Mouse (Mus musculus): Measurements from ENCODE around the gene Gm20388. TPM values are rescaled to one million over a fixed set of nuclear protein-coding genes. Genes with fewer than 3 reads are reported as not detected.

Gm20388 gene
- polyA plus RNA-seq, 1 experiment from 2014 or later, result 2.5 TPM

- Histone ChIP-seq H3K27me3 (ENCODE audit: low read depth, poor library complexity, severe bottlenecking) (no peaks in the 10 kb centered on the region), H3K4me1 (peaks cover 98% of the 10 kb centered on the region), H3K4me3 (no peak overlapping the region), H3K9me3 (replicated peaks) (no peaks in the 10 kb centered on the region), H3K27ac (peak overlapping the region; percentile 85), H3K36me3 (no peaks in the 10 kb centered on the region; the same call in 1 of the 2 replicates)
- no peak for DNase-seq (ENCODE audit: low spot score)
- 73% methylated on average over 3 of the region's 3 CpGs for WGBS
These were observed 2752.5 kb downstream of the Gm20388 start for GRCm38 (mm10) chr8:122663106-122663505.

GRCm38 (mm10) chr8:122663670-122664069 is 2753.0 kb downstream of the Gm20388 start:
- no peak for DNase-seq (ENCODE audit: low spot score)
- peaks cover 92% of the 10 kb centered on the region for H3K4me1 ChIP-seq
- WGBS, result 29% methylated on average over 5 of the region's 5 CpGs
- no peaks in the 10 kb centered on the region; the same call in 1 of the 2 replicates for H3K36me3 ChIP-seq
- no peaks in the 10 kb centered on the region for H3K9me3 ChIP-seq (replicated peaks)
- no peak overlapping the region for H3K4me3 ChIP-seq
- H3K27ac ChIP-seq, result peak overlapping the region; percentile 85
- H3K27me3 ChIP-seq (ENCODE audit: low read depth, poor library complexity, severe bottlenecking), result no peaks in the 10 kb centered on the region

- no peaks in the 10 kb centered on the region for H3K36me3 ChIP-seq
- H3K4me3 ChIP-seq, result peak overlapping the region; percentile 22; the same call in 1 of the 2 replicates
- H3K27me3 ChIP-seq (ENCODE audit: low read depth, poor library complexity, severe bottlenecking), result peaks cover 9% of the 10 kb centered on the region
- peaks cover 90% of the 10 kb centered on the region for H3K4me1 ChIP-seq
- no peaks in the 10 kb centered on the region for H3K9me3 ChIP-seq (replicated peaks)
- WGBS, result 20% methylated on average over 8 of the region's 8 CpGs
- peak; percentile 69 for DNase-seq (ENCODE audit: low spot score)
- peak overlapping the region; percentile 85 for H3K27ac ChIP-seq
These were observed 2754.6 kb downstream of the Gm20388 start for GRCm38 (mm10) chr8:122665221-122665620.

- no peak overlapping the region for H3K4me3 ChIP-seq
- 62% methylated on average over 12 of the region's 14 CpGs for WGBS
- DNase-seq (ENCODE audit: low spot score), result no peak
These were observed 2755.2 kb downstream of the Gm20388 start for GRCm38 (mm10) chr8:122665667-122666316.

GRCm38 (mm10) chr8:122666338-122666764 is 2755.7 kb downstream of the Gm20388 start:
- Histone ChIP-seq H3K27ac (peak overlapping the region; percentile 85), H3K4me1 (peaks cover 92% of the 10 kb centered on the region), H3K4me3 (0 out of 2 replicates have a peak overlapping the region, but pooled peaks have one; percentile 6), H3K36me3 (no peaks in the 10 kb centered on the region), H3K9me3 (replicated peaks) (no peaks in the 10 kb centered on the region), H3K27me3 (ENCODE audit: low read depth, poor library complexity, severe bottlenecking) (peaks cover 20% of the 10 kb centered on the region)
- whole genome bisulfite sequencing, result 55% methylated on average over 9 of the region's 9 CpGs
- no peak for DNase-seq (ENCODE audit: low spot score)

More at GRCm38 (mm10) chr8:122665667-122666316, 2755.2 kb downstream of the Gm20388 start:
- H3K27ac ChIP-seq, result peak overlapping the region; percentile 85
- no peaks in the 10 kb centered on the region for H3K9me3 ChIP-seq (replicated peaks)
- peaks cover 92% of the 10 kb centered on the region for H3K4me1 ChIP-seq
- H3K27me3 ChIP-seq (ENCODE audit: low read depth, poor library complexity, severe bottlenecking), result peaks cover 15% of the 10 kb centered on the region
- no peaks in the 10 kb centered on the region for H3K36me3 ChIP-seq

- DNase-seq (ENCODE audit: low spot score), result no peak
- H3K27me3 ChIP-seq (ENCODE audit: low read depth, poor library complexity, severe bottlenecking), result peaks cover 24% of the 10 kb centered on the region
- peaks cover 90% of the 10 kb centered on the region for H3K4me1 ChIP-seq
- H3K27ac ChIP-seq, result peak overlapping the region; percentile 85
- 0 out of 2 replicates have a peak overlapping the region, but pooled peaks have one; percentile 6 for H3K4me3 ChIP-seq
- WGBS, result 47% methylated on average over 12 of the region's 12 CpGs
- H3K36me3 ChIP-seq, result no peaks in the 10 kb centered on the region
- H3K9me3 ChIP-seq (replicated peaks), result no peaks in the 10 kb centered on the region
These were observed 2756.2 kb downstream of the Gm20388 start for GRCm38 (mm10) chr8:122666827-122667226.

GRCm38 (mm10) chr8:122667854-122668253 is 2757.2 kb downstream of the Gm20388 start:
- no peaks in the 10 kb centered on the region for H3K9me3 ChIP-seq (replicated peaks)
- H3K4me1 ChIP-seq, result peaks cover 81% of the 10 kb centered on the region
- no peaks in the 10 kb centered on the region for H3K36me3 ChIP-seq
- WGBS, result 80% methylated on average over 11 of the region's 11 CpGs
- no peak for DNase-seq (ENCODE audit: low spot score)
- H3K27me3 ChIP-seq (ENCODE audit: low read depth, poor library complexity, severe bottlenecking), result peaks cover 34% of the 10 kb centered on the region
- H3K4me3 ChIP-seq, result no peak overlapping the region
- peak overlapping the region; percentile 85 for H3K27ac ChIP-seq

- Histone ChIP-seq H3K36me3 (no peaks in the 10 kb centered on the region), H3K4me1 (peaks cover 75% of the 10 kb centered on the region), H3K27me3 (ENCODE audit: low read depth, poor library complexity, severe bottlenecking) (peaks cover 49% of the 10 kb centered on the region), H3K27ac (0 out of 2 replicates have a peak overlapping the region, but pooled peaks have one; percentile 27), H3K9me3 (replicated peaks) (no peaks in the 10 kb centered on the region), H3K4me3 (no peak overlapping the region)
- no peak for DNase-seq (ENCODE audit: low spot score)
- 35% methylated on average over 5 of the region's 5 CpGs for WGBS
These were observed 2758.7 kb downstream of the Gm20388 start for GRCm38 (mm10) chr8:122669370-122669769.

GRCm38 (mm10) chr8:122670001-122670400 is 2759.4 kb downstream of the Gm20388 start:
- H3K27ac ChIP-seq, result peak overlapping the region; percentile 27; the same call in 1 of the 2 replicates
- no peak for DNase-seq (ENCODE audit: low spot score)
- 23% methylated on average over 11 of the region's 11 CpGs for WGBS
- no peak overlapping the region for H3K4me3 ChIP-seq
- H3K9me3 ChIP-seq (replicated peaks), result no peaks in the 10 kb centered on the region
- no peaks in the 10 kb centered on the region for H3K36me3 ChIP-seq
- peaks cover 75% of the 10 kb centered on the region for H3K4me1 ChIP-seq
- H3K27me3 ChIP-seq (ENCODE audit: low read depth, poor library complexity, severe bottlenecking), result peaks cover 55% of the 10 kb centered on the region

- Histone ChIP-seq H3K27me3 (ENCODE audit: low read depth, poor library complexity, severe bottlenecking) (peaks cover 62% of the 10 kb centered on the region), H3K4me3 (no peak overlapping the region), H3K4me1 (peaks cover 75% of the 10 kb centered on the region), H3K9me3 (replicated peaks) (no peaks in the 10 kb centered on the region), H3K27ac (0 out of 2 replicates have a peak overlapping the region, but pooled peaks have one; percentile 27), H3K36me3 (no peaks in the 10 kb centered on the region)
- 75% methylated on average over 3 of the region's 3 CpGs for WGBS
- DNase-seq (ENCODE audit: low spot score), result no peak
These were observed 2760.1 kb downstream of the Gm20388 start for GRCm38 (mm10) chr8:122670718-122671117.

- Histone ChIP-seq H3K36me3 (no peaks in the 10 kb centered on the region), H3K9me3 (replicated peaks) (no peaks in the 10 kb centered on the region), H3K4me3 (no peak overlapping the region), H3K4me1 (peaks cover 75% of the 10 kb centered on the region), H3K27ac (no peak overlapping the region), H3K27me3 (ENCODE audit: low read depth, poor library complexity, severe bottlenecking) (peaks cover 74% of the 10 kb centered on the region)
- DNase-seq (ENCODE audit: low spot score), result no peak
- 78% methylated on average over 6 of the region's 6 CpGs for WGBS
These were observed 2761.3 kb downstream of the Gm20388 start for GRCm38 (mm10) chr8:122671894-122672293.

GRCm38 (mm10) chr8:122673989-122674388 is 2763.3 kb downstream of the Gm20388 start:
- Histone ChIP-seq H3K27me3 (ENCODE audit: low read depth, poor library complexity, severe bottlenecking) (peaks cover 93% of the 10 kb centered on the region), H3K4me1 (peaks cover 83% of the 10 kb centered on the region), H3K9me3 (replicated peaks) (no peaks in the 10 kb centered on the region), H3K36me3 (no peaks in the 10 kb centered on the region), H3K4me3 (no peak overlapping the region), H3K27ac (peak overlapping the region; percentile 27; the same call in 1 of the 2 replicates)
- WGBS, result 81% methylated on average over 12 of the region's 12 CpGs
- no peak for DNase-seq (ENCODE audit: low spot score)

GRCm38 (mm10) chr8:122674999-122675398 is 2764.4 kb downstream of the Gm20388 start:
- Histone ChIP-seq H3K4me3 (no peak overlapping the region), H3K27ac (no peak overlapping the region), H3K4me1 (peaks cover 83% of the 10 kb centered on the region), H3K36me3 (no peaks in the 10 kb centered on the region), H3K27me3 (ENCODE audit: low read depth, poor library complexity, severe bottlenecking) (peaks cover 97% of the 10 kb centered on the region), H3K9me3 (replicated peaks) (no peaks in the 10 kb centered on the region)
- DNase-seq (ENCODE audit: low spot score), result no peak
- WGBS, result 60% methylated on average over 7 of the region's 7 CpGs
